Mouse (Mus musculus) embryonic facial prominence, embryonic 14.5 days (tissue): Measurements from ENCODE around the gene Kcnk2. TPM values are rescaled to one million over a fixed set of nuclear protein-coding genes. Genes with fewer than 3 reads are reported as not detected.

ENCODE experiments used
- ATAC-seq: fragments of 200-750 bp; cut with Nextera tagmentation; 2 replicates; pipeline ENCODE4 v1.8.0; 2017; ENCODE audit warnings: low read depth, moderate number of reproducible peaks, moderate TSS enrichment
- DNase-seq: peaks from one replicate; pipeline ENCODE4 v3.0.0-alpha.2; 2015; ENCODE audit warnings: low spot score
- H3K27ac ChIP-seq: fragments of 300-500 bp; sonication (generic); replicated peaks from 2 replicates; pipeline ENCODE4 v1.5.1; 2014; ENCODE audit warnings: low read depth, mild to moderate bottlenecking, low read length, moderate library complexity
- H3K27me3 ChIP-seq: fragments of 300-500 bp; sonication (generic); replicated peaks from 2 replicates; pipeline ENCODE4 v1.6.1; 2014; ENCODE audit warnings: low read length; ENCODE audit not compliant: control insufficient read depth, insufficient read depth
- H3K36me3 ChIP-seq: fragments of 300-500 bp; sonication (generic); 2 replicates; pipeline ENCODE4 v1.6.1; 2014; ENCODE audit warnings: low read length, mixed read lengths; ENCODE audit not compliant: control insufficient read depth, insufficient read depth
- H3K4me1 ChIP-seq: fragments of 300-500 bp; sonication (generic); 2 replicates; pipeline ENCODE4 v1.6.1; 2014; ENCODE audit warnings: antibody characterized with exemption, low read length; ENCODE audit not compliant: control insufficient read depth, insufficient read depth
- H3K4me2 ChIP-seq: fragments of 300-500 bp; sonication (generic); 2 replicates; pipeline ENCODE4 v1.6.1; 2014; ENCODE audit warnings: low read depth, mild to moderate bottlenecking, low read length, moderate library complexity, mixed read lengths
- H3K4me3 ChIP-seq: fragments of 300-500 bp; sonication (generic); 2 replicates; pipeline ENCODE4 v1.5.1; 2014; ENCODE audit warnings: low read depth, mild to moderate bottlenecking, low read length
- H3K9ac ChIP-seq: fragments of 300-500 bp; sonication (generic); 2 replicates; pipeline ENCODE4 v1.6.1; 2014; ENCODE audit warnings: low read depth, mild to moderate bottlenecking, low read length, moderate library complexity, mixed read lengths
- H3K9me3 ChIP-seq: fragments of 300-500 bp; sonication (generic); 2 replicates; pipeline ENCODE4 v1.6.1; 2016; ENCODE audit warnings: low read length; ENCODE audit not compliant: control insufficient read depth
- WGBS: fragments of 180-500 bp; shearing (Covaris S2); extraction: QIAGEN DNeasy Blood & Tissue Kit; methylation state at CpG from one replicate; pipeline ENCODE4 v1.1.7; 2014; 5-methylcytosine and 5-hydroxymethylcytosine counted together
- polyA plus RNA-seq: library from polyadenylated mRNA; unstranded; fragments of >200 nt; fragmentation: Nextera tagmentation; extraction: Ambion mirVana; gene quantifications from 2 replicates; pipeline ENCODE4 v1.2.1, GENCODE M21; 2014

Kcnk2 gene
- polyA plus RNA-seq, 1 experiment from 2014 or later: 8.4 TPM

- H3K4me2 ChIP-seq: no peak overlapping the region
- H3K27ac ChIP-seq: no peak overlapping the region
- H3K36me3 ChIP-seq: no peaks in the 10 kb centered on the region
- ATAC-seq (no peak), DNase-seq (no peak)
- H3K4me3 ChIP-seq: no peak overlapping the region
- WGBS: 94% methylated on average over 6 of the region's 6 CpGs
- H3K4me1 ChIP-seq: 0 out of 2 replicates have a peak, but pooled peaks cover 5% of the 10 kb centered on the region
- no peak overlapping the region for H3K9ac ChIP-seq
- no peaks in the 10 kb centered on the region for H3K27me3 ChIP-seq
- no peaks in the 10 kb centered on the region for H3K9me3 ChIP-seq
Measured at GRCm38 (mm10) chr1:189409906-189410305, 7.8 kb upstream of the Kcnk2 start.

- DNase-seq (peak; percentile 33), ATAC-seq (no peak)
- H3K4me3 ChIP-seq: no peak overlapping the region
- peaks cover 22% of the 10 kb centered on the region; the same call in 1 of the 2 replicates for H3K4me1 ChIP-seq
- no peak overlapping the region for H3K9ac ChIP-seq
- WGBS: 59% methylated on average over 10 of the region's 10 CpGs
- H3K4me2 ChIP-seq: no peak overlapping the region
- H3K36me3 ChIP-seq: no peaks in the 10 kb centered on the region
- H3K27ac ChIP-seq: no peak overlapping the region
- H3K9me3 ChIP-seq: no peaks in the 10 kb centered on the region
- no peaks in the 10 kb centered on the region for H3K27me3 ChIP-seq
Measured at GRCm38 (mm10) chr1:189405221-189405620, 3.1 kb upstream of the Kcnk2 start.

- DNase-seq: no peak
- Histone ChIP-seq H3K27ac (no peak overlapping the region), H3K9ac (no peak overlapping the region), H3K4me1 (peaks cover 22% of the 10 kb centered on the region; the same call in 1 of the 2 replicates), H3K4me2 (no peak overlapping the region), H3K9me3 (no peaks in the 10 kb centered on the region), H3K27me3 (no peaks in the 10 kb centered on the region), H3K36me3 (no peaks in the 10 kb centered on the region), H3K4me3 (no peak overlapping the region)
- 42% methylated on average over 6 of the region's 6 CpGs for WGBS
- ATAC-seq: no peak
Measured at GRCm38 (mm10) chr1:189403546-189403945, 1.5 kb upstream of the Kcnk2 start.

- H3K4me1 ChIP-seq: peaks cover 22% of the 10 kb centered on the region; the same call in 1 of the 2 replicates
- no peaks in the 10 kb centered on the region for H3K9me3 ChIP-seq
- 61% methylated on average over 4 of the region's 4 CpGs for WGBS
- H3K27ac ChIP-seq: no peak overlapping the region
- no peaks in the 10 kb centered on the region for H3K27me3 ChIP-seq
- H3K4me3 ChIP-seq: no peak overlapping the region
- H3K36me3 ChIP-seq: no peaks in the 10 kb centered on the region
- 0 out of 2 replicates have a peak, but pooled peaks have one; percentile 50 for ATAC-seq
- H3K9ac ChIP-seq: no peak overlapping the region
- H3K4me2 ChIP-seq: no peak overlapping the region
- peak; percentile 41 for DNase-seq
Measured at GRCm38 (mm10) chr1:189403139-189403538, 1.1 kb upstream of the Kcnk2 start.

- no peaks in the 10 kb centered on the region for H3K36me3 ChIP-seq
- H3K9me3 ChIP-seq: no peaks in the 10 kb centered on the region
- H3K27ac ChIP-seq: no peak overlapping the region
- H3K27me3 ChIP-seq: no peaks in the 10 kb centered on the region
- no peaks in the 10 kb centered on the region for H3K4me1 ChIP-seq
- DNase-seq (no peak), ATAC-seq (no peak)
- H3K4me3 ChIP-seq: no peak overlapping the region
- no peak overlapping the region for H3K9ac ChIP-seq
- H3K4me2 ChIP-seq: no peak overlapping the region
- WGBS: 90% methylated on average over 10 of the region's 10 CpGs
Measured at GRCm38 (mm10) chr1:189386848-189387247, 15.2 kb downstream of the Kcnk2 start.

- Histone ChIP-seq H3K4me1 (no peaks in the 10 kb centered on the region), H3K27ac (no peak overlapping the region), H3K36me3 (no peaks in the 10 kb centered on the region), H3K9me3 (no peaks in the 10 kb centered on the region), H3K4me3 (no peak overlapping the region), H3K27me3 (no peaks in the 10 kb centered on the region), H3K9ac (no peak overlapping the region), H3K4me2 (no peak overlapping the region)
- no peak for ATAC-seq
- DNase-seq: no peak
- WGBS: 82% methylated on average over 2 of the region's 2 CpGs
Measured at GRCm38 (mm10) chr1:189386141-189386540, 15.9 kb downstream of the Kcnk2 start.

- Histone ChIP-seq H3K4me2 (no peak overlapping the region), H3K36me3 (no peaks in the 10 kb centered on the region), H3K4me1 (no peaks in the 10 kb centered on the region), H3K4me3 (no peak overlapping the region), H3K9me3 (no peaks in the 10 kb centered on the region), H3K9ac (no peak overlapping the region), H3K27ac (no peak overlapping the region), H3K27me3 (no peaks in the 10 kb centered on the region)
- no peak for ATAC-seq
- no peak for DNase-seq
- 88% methylated on average over 4 of the region's 4 CpGs for WGBS
Measured at GRCm38 (mm10) chr1:189367722-189368121, 34.4 kb downstream of the Kcnk2 start.

GRCm38 (mm10) chr1:189364188-189364587, 37.9 kb downstream of the Kcnk2 start:
- no peak for DNase-seq

GRCm38 (mm10) chr1:189362579-189362978, 39.5 kb downstream of the Kcnk2 start:
- no peak for DNase-seq
- no peaks in the 10 kb centered on the region for H3K9me3 ChIP-seq
- WGBS: 57% methylated on average over 6 of the region's 6 CpGs
- no peaks in the 10 kb centered on the region for H3K4me1 ChIP-seq
- H3K27me3 ChIP-seq: no peaks in the 10 kb centered on the region
- H3K9ac ChIP-seq: no peak overlapping the region
- no peak overlapping the region for H3K4me2 ChIP-seq
- no peak overlapping the region for H3K27ac ChIP-seq
- no peaks in the 10 kb centered on the region for H3K36me3 ChIP-seq
- H3K4me3 ChIP-seq: no peak overlapping the region
- ATAC-seq: no peak

More at GRCm38 (mm10) chr1:189364188-189364587, 37.9 kb downstream of the Kcnk2 start:
- Histone ChIP-seq H3K4me2 (no peak overlapping the region), H3K27ac (no peak overlapping the region), H3K27me3 (no peaks in the 10 kb centered on the region), H3K36me3 (no peaks in the 10 kb centered on the region), H3K4me1 (no peaks in the 10 kb centered on the region), H3K4me3 (no peak overlapping the region), H3K9ac (no peak overlapping the region), H3K9me3 (no peaks in the 10 kb centered on the region)
- WGBS: 60% methylated on average over 5 of the region's 5 CpGs
- ATAC-seq: no peak
